Mouse (Mus musculus) splenic B cell, adult 2 months (primary cell): Measurements from ENCODE around the gene Dctn2.

Source experiments
- DNase-seq: peaks from one replicate; pipeline ENCODE4 v3.0.0-alpha.2; 2011; ENCODE audit warnings: low read depth, low spot score
- H3K27me3 ChIP-seq: 2 replicates; pipeline ENCODE4 v1.6.1; 2012; ENCODE audit warnings: mild to moderate bottlenecking, low read length, moderate library complexity, mixed read lengths; ENCODE audit not compliant: control insufficient read depth, poor library complexity, insufficient read depth, severe bottlenecking
- H3K36me3 ChIP-seq: 2 replicates; pipeline ENCODE4 v1.6.1; 2012; ENCODE audit warnings: mild to moderate bottlenecking, low read length, moderate library complexity, mixed read lengths; ENCODE audit not compliant: control insufficient read depth, poor library complexity, insufficient read depth, severe bottlenecking

Dctn2 gene

DNA sequence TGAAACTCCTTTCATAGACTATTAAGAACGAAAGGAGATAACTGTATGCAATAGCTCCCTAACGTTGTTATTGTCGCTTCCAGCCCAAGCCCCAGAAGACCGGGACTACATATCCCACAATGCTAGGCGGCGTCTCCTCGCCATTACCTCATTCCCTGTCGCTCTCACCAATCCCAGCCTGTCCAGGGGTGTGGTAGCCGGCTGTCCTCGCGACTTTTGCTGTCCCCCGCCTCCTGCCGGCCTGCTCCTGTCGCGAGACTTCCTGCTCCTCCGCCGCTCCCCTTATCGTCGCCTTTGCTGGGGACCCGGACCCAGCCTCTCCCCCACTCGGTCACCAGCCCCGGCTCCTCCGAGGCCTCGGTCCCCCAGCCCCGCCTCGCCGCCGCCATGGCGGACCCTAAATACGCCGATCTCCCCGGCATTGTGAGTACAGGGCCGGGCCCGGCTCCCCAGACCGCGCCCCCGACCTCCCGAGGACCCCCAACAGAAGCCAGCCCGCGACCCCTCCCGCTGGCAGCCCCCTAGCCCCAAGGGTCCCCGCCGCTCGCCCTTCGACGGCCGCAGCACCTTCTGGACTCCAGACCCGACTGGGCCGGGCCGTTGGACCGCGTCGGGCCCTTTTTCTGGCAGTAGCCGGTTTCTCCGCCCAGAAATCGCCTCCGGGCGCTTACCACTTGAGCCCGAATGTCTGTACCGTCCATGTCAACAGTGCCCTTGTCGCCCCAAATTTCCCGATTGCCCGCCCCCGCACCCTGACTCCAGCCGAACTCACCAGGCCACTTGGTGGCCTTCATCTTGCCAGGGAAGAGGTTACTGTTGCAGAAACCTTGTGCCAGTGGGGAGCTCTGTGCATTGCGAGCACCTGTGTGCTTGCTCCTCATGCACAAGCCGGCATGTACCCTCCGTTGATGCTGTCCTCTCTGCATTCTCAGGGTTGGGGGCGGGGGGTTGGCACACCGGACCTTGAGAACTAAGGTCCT is at the start of gene Dctn2:
TSS of gene Dctn2 (plus strand) at position 257 of the 980 bp plus-strand sequence.
- DNase-seq = peak; percentile 95
- Histone ChIP-seq H3K36me3 (no peaks in the 10 kb centered on the region), H3K27me3 (no peaks in the 10 kb centered on the region)

GRCm38 (mm10) chr10:127216456-127216855 is 49.7 kb upstream of the Dctn2 start:
- Histone ChIP-seq H3K36me3 (no peaks in the 10 kb centered on the region), H3K27me3 (no peaks in the 10 kb centered on the region)
- DNase-seq = no peak

- no peak for DNase-seq
- H3K27me3 ChIP-seq = no peaks in the 10 kb centered on the region
Measured at GRCm38 (mm10) chr10:127217177-127217576, 49.0 kb upstream of the Dctn2 start.

GRCm38 (mm10) chr10:127218339-127218738 is 47.8 kb upstream of the Dctn2 start:
- Histone ChIP-seq H3K36me3 (no peaks in the 10 kb centered on the region), H3K27me3 (no peaks in the 10 kb centered on the region)
- DNase-seq = no peak

More at GRCm38 (mm10) chr10:127217177-127217576, 49.0 kb upstream of the Dctn2 start:
- no peaks in the 10 kb centered on the region for H3K36me3 ChIP-seq

GRCm38 (mm10) chr10:127225213-127225612 is 41.0 kb upstream of the Dctn2 start:
- Histone ChIP-seq H3K27me3 (no peaks in the 10 kb centered on the region), H3K36me3 (no peaks in the 10 kb centered on the region)
- DNase-seq = no peak

DNA sequence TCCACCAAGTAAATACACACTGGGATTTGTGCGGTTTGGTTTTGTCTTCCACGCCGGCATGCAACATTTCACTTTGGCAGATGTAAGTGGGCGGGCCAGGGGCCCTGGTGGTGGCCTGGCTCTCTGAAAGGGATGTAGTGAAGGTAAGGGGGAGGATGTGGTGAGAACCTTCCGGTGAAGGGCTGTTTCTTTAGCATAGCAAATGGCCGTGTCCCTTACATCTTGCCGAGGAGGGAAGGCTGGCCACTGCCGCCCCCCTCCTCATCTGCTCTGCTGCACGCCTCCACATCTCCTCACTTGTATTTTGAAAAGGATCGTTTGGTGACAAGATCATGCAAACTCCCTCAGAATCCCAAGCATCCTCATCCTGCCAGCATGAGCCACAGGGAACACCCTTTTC is 40.4 kb upstream of the Dctn2 start:
- no peaks in the 10 kb centered on the region for H3K36me3 ChIP-seq
- DNase-seq = peak; percentile 56

GRCm38 (mm10) chr10:127226318-127226895 is 39.8 kb upstream of the Dctn2 start:
- no peak for DNase-seq
- Histone ChIP-seq H3K36me3 (no peaks in the 10 kb centered on the region), H3K27me3 (no peaks in the 10 kb centered on the region)

More for the DNA sequence above, 40.4 kb upstream of the Dctn2 start:
- no peaks in the 10 kb centered on the region for H3K27me3 ChIP-seq

GRCm38 (mm10) chr10:127227163-127227562 is 39.0 kb upstream of the Dctn2 start:
- DNase-seq = no peak
- no peaks in the 10 kb centered on the region for H3K27me3 ChIP-seq

GRCm38 (mm10) chr10:127228897-127229296 is 37.3 kb upstream of the Dctn2 start:
- H3K36me3 ChIP-seq = no peaks in the 10 kb centered on the region
- no peaks in the 10 kb centered on the region for H3K27me3 ChIP-seq
- peak; percentile 86 for DNase-seq

More at GRCm38 (mm10) chr10:127227163-127227562, 39.0 kb upstream of the Dctn2 start:
- H3K36me3 ChIP-seq = no peaks in the 10 kb centered on the region

- no peaks in the 10 kb centered on the region for H3K27me3 ChIP-seq
- no peak for DNase-seq
- H3K36me3 ChIP-seq = no peaks in the 10 kb centered on the region
Measured at GRCm38 (mm10) chr10:127230693-127231092, 35.5 kb upstream of the Dctn2 start.

DNA sequence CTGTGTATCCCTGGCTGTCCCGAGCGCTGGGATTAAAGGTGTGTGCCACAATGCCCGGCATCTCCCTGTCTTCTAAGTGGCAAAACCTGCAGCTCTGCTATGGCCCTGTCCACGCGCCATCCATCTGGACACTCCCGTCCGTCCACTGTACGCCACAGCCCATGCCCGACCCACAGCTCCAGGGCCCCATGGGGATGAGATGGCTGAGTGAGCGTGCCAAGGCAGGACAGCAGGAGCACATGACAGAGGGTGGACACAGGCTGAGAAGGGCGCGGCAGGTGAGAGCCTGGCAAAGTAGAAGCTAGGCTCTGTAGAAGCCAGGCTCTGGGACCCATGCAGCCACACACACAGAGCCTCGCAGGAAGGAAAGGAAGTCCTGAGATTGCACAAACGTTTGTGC is 34.4 kb upstream of the Dctn2 start:
- no peak for DNase-seq
- no peaks in the 10 kb centered on the region for H3K27me3 ChIP-seq
- H3K36me3 ChIP-seq = no peaks in the 10 kb centered on the region

- no peaks in the 10 kb centered on the region for H3K27me3 ChIP-seq
- H3K36me3 ChIP-seq = no peaks in the 10 kb centered on the region
- DNase-seq = peak; percentile 45
Measured at GRCm38 (mm10) chr10:127233141-127233540, 33.0 kb upstream of the Dctn2 start.

- H3K27me3 ChIP-seq = no peaks in the 10 kb centered on the region
Measured at GRCm38 (mm10) chr10:127236541-127236940, 29.6 kb upstream of the Dctn2 start.

DNA sequence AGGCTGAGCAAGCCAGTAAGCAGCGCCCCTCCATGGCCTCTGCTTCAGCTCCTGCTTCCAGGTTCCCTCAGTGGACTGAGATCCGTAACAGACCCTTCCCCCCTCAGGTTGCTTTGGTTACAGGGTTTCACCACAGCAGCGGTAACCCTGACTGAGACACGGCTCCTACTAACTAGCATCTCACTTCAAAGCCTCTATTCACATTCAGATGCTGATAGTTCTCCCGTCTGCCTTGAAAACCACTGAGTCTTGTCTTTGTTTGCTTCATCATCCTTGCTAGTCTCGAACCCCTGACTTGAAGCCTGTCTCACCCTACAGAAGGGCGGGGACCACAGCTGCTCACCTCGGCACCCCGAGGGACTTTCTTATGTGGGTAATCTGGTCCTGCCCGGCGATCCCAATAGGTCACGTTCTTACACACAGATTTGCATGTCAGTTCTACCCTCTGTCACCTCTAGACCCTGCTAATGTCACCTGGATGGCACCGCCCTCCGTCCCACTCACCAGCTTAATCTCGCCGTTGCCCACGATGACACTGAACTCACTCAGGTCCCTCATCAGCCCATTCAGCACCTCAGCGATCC is 27.8 kb upstream of the Dctn2 start:
- Histone ChIP-seq H3K36me3 (no peaks in the 10 kb centered on the region), H3K27me3 (no peaks in the 10 kb centered on the region)
- no peak for DNase-seq

More at GRCm38 (mm10) chr10:127236541-127236940, 29.6 kb upstream of the Dctn2 start:
- no peaks in the 10 kb centered on the region for H3K36me3 ChIP-seq
- DNase-seq = no peak

DNA sequence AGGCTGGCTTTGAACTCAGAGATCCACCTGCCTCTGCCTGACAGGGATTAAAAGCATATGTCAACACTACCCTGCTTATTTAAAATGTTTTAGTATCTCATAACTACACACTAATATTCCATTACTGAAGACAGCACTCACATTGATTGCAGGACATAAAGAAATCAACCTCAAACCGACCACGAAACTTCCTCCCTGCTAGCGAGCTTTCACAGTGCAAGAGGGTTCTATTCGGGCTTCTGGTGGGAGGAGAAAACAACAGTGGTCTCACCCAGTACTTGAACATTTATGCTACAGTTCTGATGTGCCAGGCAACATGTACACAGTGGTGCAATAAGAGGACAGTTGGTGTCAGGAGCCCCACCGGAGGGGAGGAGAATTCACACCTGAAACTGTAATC is 15.4 kb upstream of the Dctn2 start:
- Histone ChIP-seq H3K27me3 (no peaks in the 10 kb centered on the region), H3K36me3 (no peaks in the 10 kb centered on the region)
- DNase-seq = no peak
